12 mouse cellular contexts compared by ENCODE assay signal in genomic region chr11:95367011-95367735, GRCm38 (mm10). TPM values are rescaled to one million over a fixed set of nuclear protein-coding genes. Genes with fewer than 3 reads are reported as not detected.
A peak's percentile ranks its signal among the peaks of the same experiment; 100 is the strongest.
DNase-seq lines count a peak whose midpoint lies in the region; ATAC-seq and TF ChIP-seq lines count a peak whose summit lies in the region.
"Had no signal": no experiment of that assay in that cellular context is flagged by ENCODE, and none has a peak within 500 bp of the region (broad histone marks: within the 10 kb centered on the region; RNA-seq: fewer than 3 reads in every experiment).

No protein-coding gene starts in this region.

- no peaks in the 10 kb centered on the region for H3K27me3 ChIP-seq in stomach, postnatal 0 days (ENCODE audit: control insufficient read depth, insufficient read depth, low read length)

- peak; percentile 96 for ATAC-seq in inflammation-experienced regulatory T-cells, adult 6 months
- no peak for ATAC-seq in stomach, postnatal 0 days (ENCODE audit: low FRiP score, low TSS enrichment)
- ATAC-seq: hindbrain, embryonic 16.5 days; midbrain, embryonic 16.5 days had no signal

- H3K9me3 ChIP-seq in stomach, postnatal 0 days (ENCODE audit: control insufficient read depth, low read length) = no peaks in the 10 kb centered on the region
- H3K9me3 ChIP-seq: forebrain, embryonic 10.5 days had no signal

- H3K9ac ChIP-seq in stomach, postnatal 0 days (ENCODE audit: low read length) = no peak overlapping the region
- H3K9ac ChIP-seq: lung, embryonic 14.5 days had no signal

- H3K4me1 ChIP-seq in stomach, postnatal 0 days (replicated peaks; ENCODE audit: control insufficient read depth, insufficient read depth) = peaks cover 7% of the 10 kb centered on the region; the same call in 1 of the 2 replicates

- no peak for TF ChIP-seq CTCF in layer of hippocampus, adult 2 months (conservative IDR thresholded peaks at IDR 0.05)
- TF ChIP-seq CTCF in stomach, postnatal 0 days (IDR thresholded peaks at IDR 0.05; ENCODE audit: low read depth) = no peak

- H3K4me3 ChIP-seq in layer of hippocampus, adult 2 months = no peak overlapping the region
- no peak overlapping the region for H3K4me3 ChIP-seq in stomach, postnatal 0 days (ENCODE audit: low read depth, low read length)
- H3K4me3 ChIP-seq: forebrain, embryonic 10.5 days had no signal

- peaks cover 3% of the 10 kb centered on the region; the same call in 1 of the 2 replicates for H3K36me3 ChIP-seq in stomach, postnatal 0 days (ENCODE audit: control insufficient read depth, insufficient read depth, low read length)

- no peak for DNase-seq in layer of hippocampus, adult 2 months (ENCODE audit: low spot score in 2 of 2)
- no peak for DNase-seq in layer of hippocampus, postnatal 25 days (ENCODE audit: extremely low spot score in 1 of 2, low spot score in 1 of 2)
- peak; percentile 70 for DNase-seq in T-cell, adult 2 months (ENCODE audit: low spot score)
- DNase-seq in stomach, postnatal 0 days (ENCODE audit: low spot score) = no peak
- no peak for DNase-seq in adrenal gland, adult 2 months
- DNase-seq in kidney, adult 18-20 months = no peak
- DNase-seq in kidney, postnatal 14 days = no peak

- no peak overlapping the region for H3K4me2 ChIP-seq in stomach, postnatal 0 days (replicated peaks; ENCODE audit: low read depth)
- H3K4me2 ChIP-seq: lung, embryonic 14.5 days had no signal

- peak overlapping the region; percentile 78 for H3K27ac ChIP-seq in layer of hippocampus, adult 2 months
- H3K27ac ChIP-seq in stomach, postnatal 0 days (replicated peaks) = peak overlapping the region; percentile 83
- H3K27ac ChIP-seq: forebrain, embryonic 10.5 days had no signal

- WGBS in stomach, postnatal 0 days = 81% methylated on average over 8 of the region's 8 CpGs

- TF ChIP-seq EP300 in stomach, postnatal 0 days (optimal IDR thresholded peaks at IDR 0.05) = no peak

RNA-seq across cellular contexts. Expression of gene Slc35b1, which starts 17.3 kb away (rescaled TPM):
- 10 to 100 TPM; 64.4 to 69.2 TPM for total RNA-seq in layer of hippocampus, adult 2 months (2021)
- total RNA-seq in layer of hippocampus, postnatal 25 days (2021) = 10 to 100 TPM; 69.7 to 69.9 TPM
- polyA plus RNA-seq in inflammation-experienced regulatory T-cells, adult 6 months (2017; shearing (Covaris generic)) = 10 to 100 TPM; 63.5 to 83.2 (median 70.3) TPM
- 106 and 110 TPM in 2 replicates for polyA plus RNA-seq in stomach, postnatal 0 days (2015; fragmentation: Nextera tagmentation; extraction: Ambion mirVana)
- 10 to 100 TPM; 61.1 to 76.8 TPM for total RNA-seq in adrenal gland, adult 2 months (2021)
- polyA plus RNA-seq in adrenal gland, adult 2 months (2012; rRNA removed) = 52.8 and 60.4 TPM in 2 replicates

RNA-seq across cellular contexts. Expression of gene Fam117a, which starts 30.4 kb away (rescaled TPM):
- 1 to 10 TPM; 4.1 to 6.0 TPM for total RNA-seq in layer of hippocampus, adult 2 months (2021)
- 1 to 10 TPM; 3.2 to 7.2 TPM for total RNA-seq in layer of hippocampus, postnatal 25 days (2021)
- polyA plus RNA-seq in inflammation-experienced regulatory T-cells, adult 6 months (2017; shearing (Covaris generic)) = 10 to 100 TPM; 11.4 to 28.1 (median 26.5) TPM
- polyA plus RNA-seq in stomach, postnatal 0 days (2015; fragmentation: Nextera tagmentation; extraction: Ambion mirVana) = 5.7 and 6.7 TPM in 2 replicates
- 10 to 100 TPM; 16.6 to 20.9 TPM for total RNA-seq in adrenal gland, adult 2 months (2021)
- 27.0 and 37.1 TPM in 2 replicates for polyA plus RNA-seq in adrenal gland, adult 2 months (2012; rRNA removed)

RNA-seq across cellular contexts. Expression of gene Spop, which starts 46.7 kb away (rescaled TPM):
- total RNA-seq in layer of hippocampus, adult 2 months (2021) = 100 to 1,000 TPM; 170 to 176 TPM
- total RNA-seq in layer of hippocampus, postnatal 25 days (2021) = 100 to 1,000 TPM; 159 to 170 TPM
- polyA plus RNA-seq in inflammation-experienced regulatory T-cells, adult 6 months (2017; shearing (Covaris generic)) = 100 to 1,000 TPM; 127 to 172 (median 157) TPM
- 92.4 and 96.0 TPM in 2 replicates for polyA plus RNA-seq in stomach, postnatal 0 days (2015; fragmentation: Nextera tagmentation; extraction: Ambion mirVana)
- total RNA-seq in adrenal gland, adult 2 months (2021) = 100 to 1,000 TPM; 105 to 187 TPM
- polyA plus RNA-seq in adrenal gland, adult 2 months (2012; rRNA removed) = 39.1 and 45.3 TPM in 2 replicates

RNA-seq across cellular contexts. Expression of gene Kat7, which starts 57.1 kb away (rescaled TPM):
- total RNA-seq in layer of hippocampus, adult 2 months (2021) = 10 to 100 TPM; 83.3 to 85.7 TPM
- 10 to 100 TPM; 74.8 to 75.5 TPM for total RNA-seq in layer of hippocampus, postnatal 25 days (2021)
- 10 to 100 TPM; 45.4 to 49.3 (median 47.4) TPM for polyA plus RNA-seq in inflammation-experienced regulatory T-cells, adult 6 months (2017; shearing (Covaris generic))
- 25.0 and 27.2 TPM in 2 replicates for polyA plus RNA-seq in stomach, postnatal 0 days (2015; fragmentation: Nextera tagmentation; extraction: Ambion mirVana)
- 10 to 100 TPM; 51.7 to 64.2 TPM for total RNA-seq in adrenal gland, adult 2 months (2021)
- polyA plus RNA-seq in adrenal gland, adult 2 months (2012; rRNA removed) = 21.5 and 23.8 TPM in 2 replicates
